Mouse (Mus musculus) liver, postnatal 0 days (tissue): ENCODE results near the gene Ube2h.

Source experiments
- CTCF ChIP-seq: sonication (generic); IDR thresholded peaks from 2 replicates; pipeline ENCODE4 v1.5.1; 2016; ENCODE audit warnings: antibody characterized with exemption, low read depth
- EP300 ChIP-seq: IDR thresholded peaks from 2 replicates; pipeline ENCODE4 v1.6.1; 2016; ENCODE audit warnings: antibody characterized with exemption, low read depth, mild to moderate bottlenecking

- TF ChIP-seq EP300 (peak; percentile 97), CTCF (0 out of 2 replicates have a peak, but pooled peaks have one; percentile 16)
Observed at GRCm38 (mm10) chr6:30307691-30308090, 3.4 kb upstream of the Ube2h start.
